Mouse (Mus musculus): ENCODE results near the gene Vav3.

Vav3 gene

GRCm38 (mm10) chr3:109654386-109654785 is 313.9 kb downstream of the Vav3 start:
- in situ Hi-C loops (cut with MboI; ENCODE audit: low sequenced_read_pairs), result no loop called here

- in situ Hi-C loops (cut with MboI; ENCODE audit: low sequenced_read_pairs), result no loop called here
These were observed 331.3 kb downstream of the Vav3 start for GRCm38 (mm10) chr3:109671716-109672115.

GRCm38 (mm10) chr3:109672925-109673324 is 332.5 kb downstream of the Vav3 start:
- in situ Hi-C loops (cut with MboI; ENCODE audit: low sequenced_read_pairs), result no loop called here

DNA sequence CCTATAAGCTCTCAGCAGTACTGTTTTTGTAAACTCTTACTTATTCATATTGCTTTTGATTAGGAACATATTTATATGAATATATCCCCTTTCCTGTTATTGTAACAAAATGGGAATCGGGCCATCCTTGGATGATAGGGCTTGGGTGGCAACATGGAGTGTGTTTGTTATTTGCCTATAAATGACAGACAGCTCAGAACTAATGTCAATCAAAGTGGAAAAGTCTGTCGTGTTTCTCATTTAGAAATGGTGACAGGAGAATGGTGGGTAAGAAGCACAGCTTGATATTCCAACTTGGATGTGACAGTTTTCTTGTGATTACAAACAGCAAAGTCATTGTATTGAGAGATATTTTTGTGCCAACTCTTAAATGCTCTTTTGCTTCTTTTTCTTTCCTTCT is 339.8 kb downstream of the Vav3 start:
- in situ Hi-C loops (cut with MboI; ENCODE audit: low sequenced_read_pairs), result no loop called here

- in situ Hi-C loops (cut with MboI; ENCODE audit: low sequenced_read_pairs), result no loop called here
These were observed 341.4 kb downstream of the Vav3 start for GRCm38 (mm10) chr3:109681863-109682262.

DNA sequence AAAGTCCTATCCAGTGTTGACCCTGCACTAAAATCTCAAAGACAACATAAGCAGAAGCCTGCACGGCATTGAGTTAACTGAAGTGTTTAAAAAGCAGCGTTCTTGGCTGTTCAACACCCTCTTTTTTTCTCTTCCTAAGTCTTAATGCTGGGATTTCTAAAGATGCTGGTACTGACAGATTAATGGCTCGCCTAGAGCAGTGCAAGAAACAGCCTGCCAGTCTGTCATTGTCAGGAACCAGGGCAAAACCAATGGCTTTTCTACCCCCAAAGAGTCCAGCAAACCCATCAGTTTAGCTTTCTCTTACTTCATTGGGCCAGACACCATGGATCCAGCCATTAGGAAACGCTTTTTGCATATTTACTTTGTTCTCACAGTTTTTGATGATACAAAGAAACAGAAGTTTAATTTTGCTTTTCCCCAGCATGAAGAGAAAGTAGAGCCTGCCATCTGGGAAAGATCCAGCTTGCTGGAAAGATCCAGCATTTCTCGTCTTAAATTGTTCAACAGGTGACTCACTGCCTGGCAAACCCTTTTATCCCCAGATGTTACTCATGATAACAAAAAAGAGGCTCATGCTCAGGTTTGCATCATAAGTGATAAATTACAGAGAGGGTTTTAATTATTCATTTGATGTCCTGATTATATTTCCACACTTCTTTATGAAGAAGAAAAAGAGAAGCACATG is 343.3 kb downstream of the Vav3 start:
- in situ Hi-C loops (cut with MboI; ENCODE audit: low sequenced_read_pairs), result no loop called here

- in situ Hi-C loops (cut with MboI; ENCODE audit: low sequenced_read_pairs), result no loop called here
These were observed 350.1 kb downstream of the Vav3 start for GRCm38 (mm10) chr3:109690566-109690965.

DNA sequence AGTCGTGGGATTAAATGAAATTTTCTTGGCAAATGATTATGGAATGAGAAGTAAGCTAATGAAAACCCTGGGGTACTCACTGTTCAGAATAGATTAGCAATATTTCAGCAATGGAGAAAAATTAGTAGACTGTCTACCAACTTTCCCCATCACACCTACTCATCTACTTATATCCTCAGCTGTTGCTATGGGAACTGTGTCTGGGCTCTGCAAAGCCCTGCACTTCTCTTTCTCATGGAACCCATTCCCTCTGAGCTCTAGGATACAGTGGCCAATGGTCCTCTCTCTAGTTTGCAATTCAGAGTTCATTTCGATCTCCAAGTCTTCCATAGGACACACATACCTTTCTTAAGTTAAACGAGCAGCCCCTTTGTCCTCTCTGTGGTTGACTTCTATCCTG is 352.2 kb downstream of the Vav3 start:
- in situ Hi-C loops (cut with MboI; ENCODE audit: low sequenced_read_pairs), result no loop called here

- in situ Hi-C loops (cut with MboI; ENCODE audit: low sequenced_read_pairs), result no loop called here
These were observed 360.8 kb downstream of the Vav3 start for GRCm38 (mm10) chr3:109701301-109701700.

DNA sequence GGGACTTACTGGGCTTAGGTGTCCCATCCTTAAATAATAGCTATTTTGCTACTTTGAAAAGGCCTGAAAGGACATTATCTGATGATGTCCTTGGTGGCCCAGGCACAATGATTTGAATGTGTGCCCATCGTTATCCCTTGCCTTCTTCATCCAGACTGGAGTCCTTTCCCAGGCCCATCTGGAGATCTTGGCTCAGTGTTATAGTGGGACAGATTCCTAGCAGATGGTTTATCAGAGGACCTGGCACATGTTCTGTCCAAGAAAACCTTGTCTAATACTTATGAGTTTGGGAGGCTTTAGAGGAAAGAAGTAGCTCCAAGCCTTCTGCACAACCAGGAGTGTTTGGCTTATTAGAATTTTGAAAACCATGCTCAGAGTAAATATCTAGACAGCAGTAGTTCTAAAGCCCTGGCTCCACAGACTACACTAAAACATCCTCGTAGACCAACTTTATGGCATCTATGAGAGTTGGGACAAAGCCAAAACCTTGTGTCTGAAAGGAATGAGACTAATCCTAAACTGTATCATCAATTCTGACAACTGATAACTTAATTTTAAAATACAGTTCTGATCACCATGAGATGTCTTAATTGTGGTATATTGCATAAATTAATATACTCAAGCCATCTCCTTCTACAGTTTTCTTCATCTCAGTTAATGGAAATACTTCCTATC is 367.5 kb downstream of the Vav3 start:
- in situ Hi-C loops (cut with MboI; ENCODE audit: low sequenced_read_pairs), result no loop called here

DNA sequence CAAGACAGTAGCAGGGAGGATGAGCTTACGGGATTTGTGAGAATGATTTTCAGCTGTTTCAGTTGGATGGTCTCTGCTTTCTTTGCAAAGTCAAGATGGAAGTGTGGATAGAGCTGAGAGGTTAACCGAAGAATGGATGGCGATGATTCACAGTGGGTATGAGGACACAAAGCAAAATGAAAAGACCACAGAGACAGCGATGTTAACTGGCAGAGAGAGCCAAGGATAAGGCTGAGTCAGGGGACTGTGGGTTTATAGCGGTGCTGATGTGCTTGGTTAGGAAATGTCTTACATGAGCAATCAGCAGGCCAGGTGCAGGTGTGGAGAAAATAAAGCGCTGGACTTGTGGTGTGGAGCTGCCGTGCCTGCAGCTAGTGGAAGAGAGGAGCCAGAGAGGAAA is 371.3 kb downstream of the Vav3 start:
- in situ Hi-C loops (cut with MboI; ENCODE audit: low sequenced_read_pairs), result no loop called here

GRCm38 (mm10) chr3:109714476-109714875 is 374.0 kb downstream of the Vav3 start:
- in situ Hi-C loops (cut with MboI; ENCODE audit: low sequenced_read_pairs), result no loop called here

GRCm38 (mm10) chr3:109721753-109722152 is 381.3 kb downstream of the Vav3 start:
- in situ Hi-C loops (cut with MboI; ENCODE audit: low sequenced_read_pairs), result no loop called here

DNA sequence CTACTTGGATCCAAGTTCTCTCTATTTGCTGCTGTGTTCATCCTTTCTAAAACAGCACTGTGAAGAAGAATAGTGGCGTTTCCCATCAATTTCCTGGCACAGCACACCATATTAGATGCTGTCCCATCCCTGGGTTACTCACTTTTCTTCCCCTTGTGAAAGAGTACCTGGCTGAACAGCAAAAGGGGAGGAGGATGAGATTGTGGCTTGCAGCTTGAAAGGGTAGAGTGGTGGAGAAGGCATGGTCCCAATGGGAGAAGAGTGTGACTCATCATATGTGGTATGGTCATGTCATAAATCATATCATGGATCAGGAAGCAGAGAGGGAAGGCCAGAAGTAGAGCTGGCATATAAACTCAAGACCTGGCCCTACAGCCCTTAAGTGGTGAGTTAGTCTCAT is 386.3 kb downstream of the Vav3 start:
- in situ Hi-C loops (cut with MboI; ENCODE audit: low sequenced_read_pairs), result no loop called here

- in situ Hi-C loops (cut with MboI; ENCODE audit: low sequenced_read_pairs), result no loop called here
These were observed 391.3 kb downstream of the Vav3 start for GRCm38 (mm10) chr3:109731592-109732230.

GRCm38 (mm10) chr3:109732327-109733182 is 392.1 kb downstream of the Vav3 start:
- in situ Hi-C loops (cut with MboI; ENCODE audit: low sequenced_read_pairs), result no loop called here
